Mouse (Mus musculus) thymus, adult 2 months (tissue): ENCODE results near the gene Gipr.

Experiments used
- CTCF ChIP-seq: fragments of 200-500 bp; IDR thresholded peaks from 2 replicates; pipeline ENCODE4 v1.5.1; 2012; ENCODE audit warnings: mild to moderate bottlenecking, control low read depth, low read length, moderate library complexity, borderline replicate concordance; ENCODE audit not compliant: control insufficient read depth, poor library complexity, insufficient read depth; ENCODE audit errors: extremely low read depth
- POLR2A ChIP-seq: fragments of 200-500 bp; IDR thresholded peaks from 2 replicates; pipeline ENCODE4 v1.6.1; 2012; ENCODE audit warnings: mild to moderate bottlenecking, low read length, control low read depth, moderate library complexity; ENCODE audit not compliant: control insufficient read depth, poor library complexity, insufficient read depth; ENCODE audit errors: extremely low read depth

DNA sequence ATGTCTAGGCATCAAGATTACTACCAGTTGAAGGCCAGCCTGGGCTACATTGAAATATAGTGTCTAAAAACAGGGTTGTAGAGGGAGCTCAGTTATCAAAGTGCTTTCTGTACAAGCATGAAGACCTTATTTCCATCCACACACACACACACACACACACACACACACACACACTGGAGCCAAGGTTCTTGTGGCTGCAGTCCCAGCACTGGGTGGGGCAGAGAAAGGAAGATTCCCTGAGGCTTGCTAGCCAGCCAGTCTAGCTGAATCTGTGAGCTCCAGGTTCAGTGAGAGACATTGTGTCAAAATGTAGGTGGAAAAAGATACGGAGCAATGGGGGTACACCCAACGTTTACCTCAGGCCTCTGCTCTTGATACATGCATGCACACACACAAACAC, 18.3 kb upstream of the Gipr start:
- no peak for TF ChIP-seq CTCF
- no peak for TF ChIP-seq POLR2A
